Mouse (Mus musculus): ENCODE results near the gene Farp1. TPM values are rescaled to one million over a fixed set of nuclear protein-coding genes. Genes with fewer than 3 reads are reported as not detected.
A peak's percentile ranks its signal among the peaks of the same experiment; 100 is the strongest.

The Farp1 gene
- total RNA-seq, 2 experiments from 2014 or later: 21.1 to 32.3 TPM

DNA sequence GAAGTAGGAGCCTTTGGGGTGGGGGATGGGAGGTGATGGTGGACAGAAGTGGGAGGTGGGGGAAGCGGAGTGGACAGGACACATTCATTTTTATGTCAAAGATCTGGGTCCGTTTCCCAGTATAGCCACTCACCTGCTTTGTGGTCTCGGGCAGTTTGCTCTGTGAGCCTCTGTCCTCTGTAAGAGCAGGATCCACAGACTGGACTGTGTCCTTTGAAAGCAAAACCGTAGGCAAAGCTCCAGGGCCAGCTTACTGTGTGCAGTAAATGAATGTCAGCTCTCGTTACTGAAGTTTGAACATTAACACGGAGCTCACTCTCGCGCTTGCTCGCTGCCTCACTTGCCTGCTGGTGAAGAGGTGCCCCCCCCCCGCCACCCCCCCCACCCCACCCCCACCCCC is 110.7 kb downstream of the Farp1 start:
- DNase-seq: peak; percentile 46

DNA sequence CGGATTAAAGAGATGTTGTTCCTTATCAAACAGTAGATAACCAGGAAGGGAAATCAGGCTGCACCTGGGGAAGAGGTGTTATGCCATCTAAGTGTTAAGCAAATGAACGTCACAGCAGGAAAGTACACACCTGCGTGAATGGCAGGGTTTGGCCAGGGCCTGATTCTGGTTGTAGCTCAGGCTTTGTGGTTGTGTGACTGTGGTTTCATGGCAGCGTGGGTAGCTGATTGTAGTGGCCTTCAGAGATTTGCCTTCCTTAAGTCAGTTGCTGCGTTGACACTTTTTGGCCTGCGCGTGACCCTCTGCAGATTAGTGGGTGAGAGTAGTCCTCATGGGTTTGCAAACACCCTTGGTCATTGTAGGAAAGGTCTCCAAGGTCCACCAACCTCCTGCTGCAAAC is 111.2 kb downstream of the Farp1 start:
- DNase-seq: no peak

DNA sequence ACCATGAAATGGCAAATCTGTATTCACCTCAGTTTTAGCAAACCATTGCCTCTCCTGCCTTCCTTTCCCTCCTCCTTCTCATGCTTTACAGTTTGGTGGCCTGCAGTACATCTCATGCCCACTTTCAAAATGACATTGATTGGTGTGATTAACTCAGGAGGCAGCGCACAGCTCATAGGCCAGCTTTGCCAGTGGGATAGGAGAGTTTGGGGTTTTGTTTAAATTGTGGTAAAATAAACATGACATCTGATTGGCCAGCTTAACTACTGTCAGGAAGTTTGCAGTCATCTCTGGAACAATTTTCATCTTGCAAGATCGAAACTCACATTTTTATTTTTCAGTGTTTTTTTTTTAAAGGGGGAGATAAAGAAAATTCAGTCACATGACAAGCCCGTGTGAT is 112.0 kb downstream of the Farp1 start:
- no peak for DNase-seq

DNA sequence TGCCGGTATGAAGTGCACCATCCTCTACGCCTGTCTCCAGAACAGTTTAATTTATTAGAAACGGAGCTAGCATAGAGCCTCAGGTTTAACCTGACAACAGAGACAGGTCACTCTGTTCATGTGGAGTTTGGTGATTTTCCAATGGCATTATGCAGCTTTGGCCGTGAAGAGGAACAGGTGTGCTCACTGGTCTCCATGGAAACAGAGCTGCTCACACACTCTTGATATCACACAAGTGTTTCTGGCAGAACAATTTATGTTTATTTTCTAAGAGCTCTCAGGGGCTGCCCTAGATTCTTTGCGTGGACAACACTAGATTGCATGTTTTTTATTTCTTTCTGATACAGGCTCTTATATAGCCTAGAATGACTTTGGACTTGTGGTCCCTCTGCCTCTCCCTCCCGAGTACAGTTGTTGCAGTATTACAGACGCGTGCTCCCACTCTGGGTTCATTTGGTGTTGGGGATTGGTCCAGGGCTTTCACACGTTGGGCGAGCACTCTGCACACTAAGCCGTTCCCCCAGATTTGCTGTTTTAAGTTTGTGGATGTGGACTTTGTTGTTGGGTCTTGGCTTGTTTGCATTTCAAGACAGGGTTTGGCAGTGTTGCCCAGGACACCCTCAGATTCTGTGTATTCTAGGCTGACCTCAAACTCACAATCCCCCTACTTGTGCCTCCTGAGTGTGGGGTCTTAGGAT is 113.2 kb downstream of the Farp1 start:
- DNase-seq: no peak

DNA sequence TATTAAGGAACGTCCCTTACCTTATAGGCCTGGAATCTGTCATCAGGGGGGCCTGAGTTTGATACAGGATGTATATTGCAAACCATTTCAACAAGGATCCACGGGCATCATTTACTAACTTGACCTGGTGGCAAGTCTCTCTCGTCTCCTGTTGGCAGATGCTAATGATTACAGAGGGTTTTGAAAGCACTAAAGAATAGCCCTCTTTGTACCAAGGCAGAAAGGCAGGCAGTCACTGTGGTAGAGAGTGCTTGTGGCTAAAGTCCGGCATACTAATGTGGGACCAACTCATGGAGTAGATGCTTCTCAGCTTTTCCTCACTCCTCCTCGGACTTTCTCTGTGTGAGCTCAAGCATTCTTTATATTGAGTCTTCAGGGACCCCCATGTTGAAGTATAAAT is 115.0 kb downstream of the Farp1 start:
- DNase-seq: no peak

DNA sequence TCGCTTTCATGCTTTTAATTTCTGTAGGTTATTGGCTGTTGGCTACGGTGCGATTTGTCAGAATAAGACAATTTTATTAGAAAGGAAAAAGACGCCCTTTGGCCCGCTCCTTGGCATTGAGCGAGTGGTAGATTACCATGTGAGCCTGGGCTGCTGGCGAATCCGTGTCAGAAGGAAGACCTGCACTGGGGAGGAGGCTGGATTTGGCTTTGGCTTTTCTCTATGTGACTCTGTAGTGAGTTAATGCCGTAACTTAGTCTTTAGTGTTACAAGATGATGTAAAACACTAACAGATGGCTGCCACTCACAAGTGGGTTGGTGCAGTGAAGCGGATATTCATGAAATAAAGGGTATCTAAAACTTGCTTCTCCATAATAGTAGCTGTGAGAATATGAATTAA is 116.8 kb downstream of the Farp1 start:
- DNase-seq: no peak

DNA sequence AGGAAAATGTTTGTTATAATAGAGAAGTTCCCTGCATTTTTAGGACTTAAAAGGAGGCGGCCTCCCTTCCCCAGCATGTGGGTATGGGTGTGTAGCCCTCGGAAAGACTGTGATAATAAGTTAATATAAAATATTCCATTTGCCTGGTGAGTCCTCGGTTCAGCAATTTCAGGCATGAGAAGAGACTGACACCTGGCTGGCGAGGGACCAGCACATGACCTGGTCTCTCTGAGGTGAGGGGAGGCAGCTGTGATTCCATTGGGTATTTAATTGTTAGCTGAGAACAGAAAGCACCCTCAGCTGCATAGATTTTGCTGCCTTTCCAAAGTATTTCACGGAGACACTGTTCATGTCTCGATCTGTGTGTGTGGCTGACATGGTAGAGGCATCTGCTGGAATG is 117.8 kb downstream of the Farp1 start:
- DNase-seq: no peak

DNA sequence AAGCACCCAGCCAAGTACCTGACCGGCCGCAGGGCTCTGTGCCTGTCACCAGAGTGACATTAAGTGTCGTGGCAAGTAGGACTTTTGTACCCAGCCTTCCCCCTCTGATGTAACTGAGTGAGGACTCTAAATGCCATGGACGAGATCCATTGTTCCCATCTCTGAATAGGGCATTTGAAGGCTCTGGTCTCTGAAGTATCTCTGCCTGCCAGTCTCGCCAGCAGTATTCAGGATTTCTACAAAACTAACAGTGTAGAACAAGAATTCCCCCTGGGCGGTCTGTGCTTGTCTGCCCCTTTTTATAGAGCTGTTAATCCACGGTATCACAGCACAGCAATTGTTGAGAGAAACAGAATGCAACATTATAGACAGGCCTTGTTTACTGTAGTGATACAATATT is 118.3 kb downstream of the Farp1 start:
- no peak for DNase-seq

DNA sequence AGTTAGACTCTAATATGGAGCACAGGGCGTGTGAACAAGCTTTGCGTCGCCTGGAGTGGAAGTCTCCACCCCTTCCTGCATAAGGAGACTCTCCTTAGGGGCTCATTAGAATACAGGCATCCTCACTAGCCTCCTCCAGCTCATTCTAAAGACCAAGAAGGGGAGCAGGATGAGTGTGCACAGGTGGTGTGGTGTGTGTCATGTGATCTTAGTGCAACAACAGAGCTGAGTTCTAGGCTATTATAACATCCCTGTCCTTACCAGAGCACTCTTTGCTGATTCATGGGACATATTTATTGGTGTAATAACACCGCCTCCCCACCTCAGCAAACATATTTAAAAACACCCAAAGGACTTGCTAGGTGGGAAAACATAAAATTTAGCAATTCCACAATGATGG is 120.2 kb downstream of the Farp1 start:
- no peak for DNase-seq

DNA sequence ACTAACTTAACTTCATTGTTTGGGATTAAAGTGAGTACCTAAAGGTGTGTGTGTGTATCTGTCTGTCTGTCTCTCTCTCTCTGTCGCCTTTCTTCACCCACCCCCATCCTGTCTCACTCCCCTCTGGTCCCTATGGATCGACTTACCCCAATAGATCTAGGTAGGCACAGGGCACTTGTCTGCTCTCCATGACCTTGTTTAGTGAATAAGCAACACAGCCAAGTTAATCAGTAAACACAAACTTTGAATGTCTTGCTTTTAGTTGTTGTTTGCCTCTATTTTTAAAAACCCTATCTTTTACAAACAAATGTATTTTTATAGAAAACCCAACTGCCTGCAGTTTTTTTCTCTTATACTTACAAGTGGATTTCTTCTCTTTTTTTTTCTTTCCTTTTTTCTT is 123.6 kb downstream of the Farp1 start:
- DNase-seq: no peak

DNA sequence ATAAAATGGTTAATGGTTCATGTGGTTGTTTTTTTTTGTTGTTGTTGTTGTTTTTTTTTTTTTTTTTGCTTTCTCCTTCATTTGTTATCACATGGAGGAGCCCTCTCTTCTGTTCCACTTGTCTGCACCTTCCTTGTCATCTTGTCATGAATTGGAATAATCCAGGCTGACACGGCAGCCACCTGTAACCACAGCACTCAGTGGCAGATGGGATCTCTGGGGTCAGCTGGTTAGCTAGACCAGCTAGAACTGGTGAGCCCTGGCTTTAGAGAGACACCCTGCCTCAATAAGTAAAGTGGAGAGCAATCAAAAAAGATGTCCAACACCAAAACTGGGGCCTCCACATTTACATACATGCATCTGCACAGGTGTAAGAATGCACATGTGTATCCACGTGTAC is 127.8 kb downstream of the Farp1 start:
- DNase-seq: no peak

DNA sequence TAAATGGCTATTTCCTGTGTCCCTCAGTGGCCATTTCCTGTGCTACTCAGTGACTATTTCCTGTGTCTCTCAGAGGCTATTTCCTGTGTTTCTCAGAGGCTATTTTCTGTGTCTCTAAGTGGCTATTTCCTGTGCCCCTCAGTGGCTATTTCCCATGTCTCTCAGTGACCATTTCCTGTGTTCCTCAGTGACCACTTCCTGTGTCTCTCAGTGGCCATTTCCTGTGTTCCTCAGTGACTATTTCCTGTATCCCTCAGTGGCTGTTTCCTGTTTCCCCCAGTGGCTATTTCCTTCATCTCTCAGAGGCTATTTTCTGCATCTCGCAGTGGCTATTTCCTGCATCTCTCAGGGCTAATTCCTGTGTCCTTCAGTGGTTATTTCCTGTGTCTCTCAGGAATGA is 129.9 kb downstream of the Farp1 start:
- DNase-seq: no peak

DNA sequence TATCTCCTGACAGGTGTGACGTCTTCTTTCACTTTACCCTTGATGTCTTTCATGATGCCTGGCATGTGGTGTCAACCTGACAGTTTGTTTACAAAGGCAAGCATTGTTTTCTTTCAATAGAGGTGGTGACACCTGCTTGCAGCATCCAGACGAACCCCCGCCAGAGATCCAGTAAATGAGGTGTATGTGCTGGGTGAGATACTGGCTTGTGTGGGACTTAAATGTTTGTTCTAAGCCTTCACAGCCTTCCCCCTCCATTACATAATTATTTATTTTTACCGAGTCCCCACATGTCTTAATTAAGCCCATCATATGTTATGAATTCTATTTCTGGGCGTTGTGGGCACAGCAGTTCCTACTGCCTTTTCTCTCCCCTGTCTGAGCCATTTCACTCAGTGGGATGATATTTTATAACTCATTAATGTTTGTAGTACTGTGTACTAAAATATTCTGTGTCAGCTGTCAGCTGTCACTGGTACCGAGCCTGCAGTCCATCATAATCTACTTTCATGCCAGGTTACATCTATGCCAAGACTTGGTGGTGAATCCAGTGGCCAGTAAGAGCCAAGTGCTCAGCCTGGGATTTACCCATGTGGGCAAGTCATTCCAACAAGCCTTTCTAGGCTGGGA is 130.5 kb downstream of the Farp1 start:
- DNase-seq: no peak

DNA sequence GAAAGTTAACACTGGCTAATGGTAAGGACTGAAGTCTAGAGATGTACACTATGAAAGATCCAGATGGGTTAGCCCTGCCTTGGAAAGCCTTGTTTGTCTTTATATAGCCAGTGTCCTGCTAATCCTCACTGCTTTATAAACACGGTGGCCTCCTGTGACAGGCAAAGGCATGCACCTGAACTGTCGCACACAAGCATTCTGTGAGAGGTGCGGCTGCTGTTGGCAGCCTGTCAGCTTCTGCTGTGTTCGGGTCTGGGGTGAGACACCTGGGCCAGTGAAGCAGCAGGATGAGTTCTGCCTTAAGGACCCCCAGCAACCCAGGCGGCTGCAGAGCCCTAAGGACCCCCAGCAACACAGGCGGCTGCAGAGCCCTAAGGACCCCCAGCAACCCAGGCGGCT is 131.0 kb downstream of the Farp1 start:
- DNase-seq: no peak

DNA sequence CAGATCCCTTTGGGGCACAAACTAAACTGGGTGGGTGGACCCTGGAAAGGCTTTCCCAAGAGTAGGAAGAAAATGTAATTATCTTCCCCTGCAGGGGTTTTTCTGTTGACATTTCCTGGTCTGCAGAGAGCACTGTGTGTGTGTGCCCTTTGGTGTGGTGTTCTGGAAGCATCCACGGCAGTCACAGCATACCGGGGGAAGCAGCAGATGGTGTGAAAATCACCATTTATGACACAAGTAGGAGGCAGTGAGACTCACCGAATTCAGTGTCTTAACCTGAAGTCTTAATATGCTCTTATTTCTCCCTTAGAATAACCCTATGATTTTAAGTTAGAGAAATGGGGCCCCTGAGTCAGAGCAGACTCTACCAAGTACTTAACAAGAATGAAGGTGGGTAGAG is 133.7 kb downstream of the Farp1 start:
- no peak for DNase-seq

DNA sequence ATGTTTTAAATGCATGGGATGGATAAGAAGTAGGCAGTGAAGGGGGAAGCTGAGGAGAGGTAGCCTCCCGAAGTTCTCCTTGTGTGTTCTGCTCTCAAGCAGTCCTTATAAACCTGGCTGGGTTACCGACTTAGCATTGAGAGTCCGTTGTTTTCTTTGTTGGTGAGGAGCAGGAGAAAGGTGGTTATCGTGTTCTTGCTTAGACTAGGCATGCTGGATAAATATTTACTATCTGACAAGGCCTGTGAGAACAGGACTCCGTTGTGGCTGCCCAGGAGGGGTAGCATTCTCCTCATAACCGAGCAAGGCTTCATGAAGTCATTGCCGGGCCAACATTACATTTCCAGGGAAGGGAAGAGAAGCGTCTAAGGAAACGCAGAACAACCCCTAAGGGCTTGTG is 135.3 kb downstream of the Farp1 start:
- no peak for DNase-seq

DNA sequence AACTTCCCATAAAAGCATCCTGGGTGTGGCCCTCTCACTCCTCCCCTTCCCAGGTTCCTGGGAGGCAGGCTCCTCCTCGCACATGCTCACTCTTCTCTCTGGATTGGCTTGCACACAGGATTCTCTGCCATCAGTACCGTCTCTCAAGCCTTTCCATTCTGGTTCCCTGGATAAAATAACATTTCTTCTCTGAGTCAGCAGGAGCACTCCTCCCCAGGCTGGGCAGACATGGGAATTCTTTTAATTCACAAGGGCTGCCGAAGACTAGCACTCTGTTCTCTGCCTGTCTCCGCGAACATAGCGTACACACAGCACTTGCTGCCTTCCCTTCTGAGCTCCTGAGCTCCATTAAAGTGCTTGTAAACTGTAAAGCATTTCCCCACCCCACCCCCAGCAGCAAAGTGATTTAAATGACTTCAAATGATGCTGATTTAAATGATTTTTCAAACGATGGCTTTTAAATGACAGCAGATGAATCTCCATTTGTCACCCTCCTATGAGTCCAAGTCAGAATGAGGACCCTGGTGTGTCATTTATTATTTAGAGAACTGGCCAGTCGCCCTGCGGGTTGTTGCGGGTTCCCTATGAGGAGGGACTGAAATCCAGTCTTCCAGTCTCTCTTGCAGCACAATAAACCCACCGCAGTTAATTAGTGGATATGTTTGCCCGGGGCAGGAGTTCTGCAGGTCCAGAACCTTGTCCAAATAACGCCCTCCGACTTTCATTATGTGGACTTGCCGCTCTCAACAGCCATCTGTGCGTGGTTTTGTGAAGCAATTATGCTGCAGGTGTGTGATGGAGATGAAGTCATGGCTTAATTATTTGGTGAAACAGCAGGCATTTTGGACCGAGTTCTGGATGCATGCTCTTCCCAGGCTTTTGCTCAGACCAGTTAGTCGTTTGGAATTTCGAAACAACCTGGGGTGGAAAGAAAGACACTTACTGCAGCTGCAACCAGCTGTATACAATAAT is 137.4 kb downstream of the Farp1 start:
- DNase-seq: no peak

DNA sequence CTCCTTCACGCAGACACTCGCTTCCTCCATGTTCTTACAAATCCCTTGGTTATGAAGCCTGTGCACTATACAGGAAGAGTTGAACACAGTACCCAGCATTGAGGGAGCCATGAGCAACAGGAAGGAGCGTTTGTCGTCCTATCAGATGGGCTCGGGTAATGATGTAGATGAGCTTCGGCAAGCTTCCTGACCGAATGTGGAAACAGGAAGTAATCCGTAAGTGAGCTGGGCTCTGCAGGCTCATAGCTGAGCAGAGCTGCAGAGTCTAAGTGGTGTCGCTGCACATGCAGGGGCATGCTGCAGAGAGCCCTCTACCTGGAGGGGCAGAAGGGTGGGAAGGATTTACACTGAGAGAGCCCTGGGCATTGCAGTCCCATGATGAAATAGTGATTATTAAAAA is 140.4 kb downstream of the Farp1 start:
- no peak for DNase-seq

DNA sequence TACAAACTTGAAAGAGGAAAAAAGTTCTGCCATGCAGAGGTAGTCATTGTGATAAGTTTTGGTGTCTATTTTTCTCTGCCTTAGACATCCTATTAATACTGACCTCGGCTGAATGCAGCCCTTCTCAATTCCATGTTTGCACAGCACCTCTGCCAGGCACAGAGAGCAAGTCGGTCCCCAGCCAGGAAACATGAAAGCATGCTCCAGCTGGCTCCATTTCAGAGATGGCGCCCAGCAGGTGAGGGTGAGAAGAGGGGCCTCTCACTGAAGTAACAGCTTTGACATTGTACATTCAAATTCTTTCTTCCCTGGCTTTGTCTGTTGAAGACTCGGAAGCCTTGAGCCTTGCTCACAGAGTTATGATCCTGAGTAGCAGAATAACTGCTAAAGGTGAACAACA is 140.9 kb downstream of the Farp1 start:
- no peak for DNase-seq

DNA sequence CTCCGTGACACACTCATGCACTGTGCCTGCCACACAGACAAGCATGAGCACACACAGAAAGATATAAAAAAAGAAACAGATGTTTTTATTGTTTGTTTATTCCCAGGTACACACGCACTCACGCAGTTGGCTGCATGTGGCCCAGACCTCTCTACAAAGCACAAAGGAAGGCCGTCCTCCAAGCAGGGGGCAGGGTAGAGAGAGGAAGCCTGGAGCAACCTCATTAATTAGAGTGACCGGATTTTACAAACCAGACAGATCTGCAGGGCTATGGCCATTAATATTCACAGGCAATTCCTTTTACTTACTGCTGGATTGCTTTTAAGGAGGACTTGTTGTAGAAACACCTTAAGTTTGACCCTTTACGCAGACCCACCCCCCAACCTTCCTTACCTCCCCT is 142.9 kb downstream of the Farp1 start:
- no peak for DNase-seq

DNA sequence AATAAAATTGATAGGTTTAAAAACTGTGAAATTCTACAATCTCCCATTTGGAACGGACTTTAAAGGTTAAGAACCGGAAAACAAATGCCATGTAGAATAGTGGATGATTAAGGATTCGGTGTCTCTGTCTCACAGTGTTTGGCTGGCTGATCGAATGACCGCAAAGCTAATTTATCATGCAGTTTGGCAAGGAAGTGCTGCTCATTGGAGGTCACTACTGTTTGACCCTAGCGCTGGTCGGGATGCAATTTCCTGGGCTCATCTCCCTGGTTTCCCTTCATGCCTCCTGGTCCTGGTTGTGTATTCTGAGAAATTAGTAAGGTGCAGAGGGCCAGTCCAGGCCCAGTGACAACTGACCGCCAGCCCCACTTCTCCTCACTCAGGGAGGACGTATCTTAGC is 145.6 kb downstream of the Farp1 start:
- peak; percentile 24 for DNase-seq

DNA sequence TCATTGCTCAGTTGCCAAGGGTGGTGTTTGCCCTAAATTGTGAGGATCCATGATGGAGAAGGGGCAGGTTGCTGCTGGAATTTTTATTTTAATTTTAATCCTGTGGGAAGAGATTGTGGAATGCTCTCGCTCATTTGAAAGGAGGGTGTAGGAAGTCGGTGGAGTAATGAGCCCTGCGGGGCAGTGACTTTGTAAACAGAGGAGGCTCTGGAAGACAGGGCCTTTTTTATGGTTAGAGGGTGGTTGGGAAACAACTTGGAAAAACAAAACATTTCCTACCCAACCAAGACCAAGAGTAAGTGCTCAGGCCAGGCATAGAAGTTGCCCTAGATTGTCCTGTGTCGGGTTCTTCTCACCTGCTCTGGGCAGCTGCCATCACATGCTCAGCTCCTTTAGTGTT is 146.8 kb downstream of the Farp1 start:
- no peak for DNase-seq

DNA sequence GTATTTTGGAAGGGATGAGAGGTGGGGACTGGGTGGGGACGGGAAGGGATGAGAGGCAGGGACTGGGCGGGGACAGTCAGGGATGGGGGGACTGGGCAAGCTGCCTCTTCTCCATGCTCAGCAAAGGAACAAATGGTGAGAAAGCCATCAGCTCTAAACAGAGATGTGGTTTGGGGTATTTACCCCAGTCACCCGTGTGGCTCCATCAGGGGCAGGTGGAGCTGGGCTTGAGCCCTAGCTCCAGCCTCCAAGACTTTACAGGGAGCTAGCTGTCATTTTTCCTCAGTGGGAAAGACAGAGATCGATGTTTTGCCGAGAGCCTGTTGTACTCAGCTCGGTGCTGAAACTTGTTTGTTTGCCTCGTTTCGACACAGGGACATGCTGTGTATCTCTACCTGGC is 148.0 kb downstream of the Farp1 start:
- DNase-seq: no peak
